Mouse (Mus musculus) stomach, postnatal 0 days (tissue): ENCODE data around the gene Pelp1.

ENCODE experiments used
- CTCF ChIP-seq: IDR thresholded peaks from 2 replicates; pipeline ENCODE4 v1.5.1; 2016; ENCODE audit warnings: antibody characterized with exemption, low read depth, mild to moderate bottlenecking, moderate library complexity
- EP300 ChIP-seq: optimal IDR thresholded peaks from 2 replicates; pipeline ENCODE3; 2016; ENCODE audit warnings: antibody characterized with exemption

GRCm38 (mm10) chr11:70389421-70389820 lies 20.4 kb downstream of the Pelp1 start:
- TF ChIP-seq CTCF: no peak
- TF ChIP-seq EP300: no peak
